In genomic region chr1:39192460-39192996, GRCm38 (mm10) we compare ENCODE assay signal across 9 mouse cellular contexts. TPM values are rescaled to one million over a fixed set of nuclear protein-coding genes. Genes with fewer than 3 reads are reported as not detected.
A peak's percentile ranks its signal among the peaks of the same experiment; 100 is the strongest.
DNase-seq lines count a peak whose midpoint lies in the region; ATAC-seq and TF ChIP-seq lines count a peak whose summit lies in the region.
"Had no signal": no experiment of that assay in that cellular context is flagged by ENCODE, and none has a peak within 500 bp of the region (broad histone marks: within the 10 kb centered on the region; RNA-seq: fewer than 3 reads in every experiment).

No protein-coding gene starts in this region.

- no peak overlapping the region for H3K9ac ChIP-seq in forebrain, embryonic 12.5 days
- H3K9ac ChIP-seq in heart, embryonic 15.5 days: peak overlapping the region; percentile 80
- peak overlapping the region; percentile 13; the same call in 1 of the 2 replicates for H3K9ac ChIP-seq in liver, postnatal 0 days (replicated peaks)

- peaks cover 3% of the 10 kb centered on the region; the same call in 1 of the 2 replicates for H3K4me1 ChIP-seq in spleen, adult 2 months (ENCODE audit: control insufficient read depth, insufficient read depth, insufficient read length)
- H3K4me1 ChIP-seq in forebrain, embryonic 12.5 days: peaks cover 29% of the 10 kb centered on the region
- peaks cover 31% of the 10 kb centered on the region for H3K4me1 ChIP-seq in heart, embryonic 15.5 days (replicated peaks)
- H3K4me1 ChIP-seq in liver, postnatal 0 days (ENCODE audit: insufficient read depth): peaks cover 3% of the 10 kb centered on the region; the same call in 1 of the 2 replicates

- ATAC-seq in forebrain, embryonic 12.5 days (ENCODE audit: low FRiP score): no peak; the same call in 1 of the 2 replicates
- no peak; the same call in 1 of the 2 replicates for ATAC-seq in heart, embryonic 15.5 days (replicated peaks; ENCODE audit: insufficient number of reproducible peaks, insufficient read depth, low FRiP score, low read depth)
- ATAC-seq in liver, postnatal 0 days: peak; percentile 82

- WGBS in spleen, adult 2 months: 3% methylated on average over 28 of the region's 28 CpGs
- 1% methylated on average over 28 of the region's 28 CpGs for WGBS in forebrain, embryonic 12.5 days
- WGBS in heart, embryonic 15.5 days: 4% methylated on average over 28 of the region's 28 CpGs
- 5% methylated on average over 28 of the region's 28 CpGs for WGBS in liver, postnatal 0 days (ENCODE audit: insufficient replicate concordance)

- H3K9me3 ChIP-seq in forebrain, embryonic 12.5 days: no peaks in the 10 kb centered on the region
- no peaks in the 10 kb centered on the region for H3K9me3 ChIP-seq in heart, embryonic 15.5 days (replicated peaks)
- H3K9me3 ChIP-seq in liver, postnatal 0 days (ENCODE audit: low read length): no peaks in the 10 kb centered on the region

- peak; percentile 13; the same call in 1 of the 2 replicates for TF ChIP-seq EP300 in liver, postnatal 0 days (IDR thresholded peaks at IDR 0.05; ENCODE audit: low read depth)

- DNase-seq in spleen, adult 2 months (ENCODE audit: low read depth in 1 of 2, low spot score in 2 of 2): no peak
- DNase-seq in spleen, postnatal 4 days (ENCODE audit: low spot score in 2 of 2): no peak
- DNase-seq in kidney, postnatal 10 days: peak; percentile 89
- DNase-seq in liver, postnatal 0 days: peak; percentile 78
- DNase-seq in ovary, adult 18-20 months (ENCODE audit: low spot score): peak; percentile 56
- DNase-seq in urinary bladder, postnatal 14 days (ENCODE audit: low spot score): peak; percentile 66

- TF ChIP-seq POLR2A in spleen, adult 2 months (IDR thresholded peaks at IDR 0.05; ENCODE audit: low read depth, low read length): no peak

- peak overlapping the region; percentile 99 for H3K4me2 ChIP-seq in forebrain, embryonic 12.5 days
- H3K4me2 ChIP-seq in heart, embryonic 15.5 days: peak overlapping the region; percentile 99
- H3K4me2 ChIP-seq in liver, postnatal 0 days (ENCODE audit: low read depth, low read length): peak overlapping the region; percentile 74

- peak overlapping the region; percentile 12; the same call in 1 of the 2 replicates for H3K4me3 ChIP-seq in spleen, adult 2 months (ENCODE audit: extremely low read depth, insufficient read depth, insufficient read length)
- peak overlapping the region; percentile 64 for H3K4me3 ChIP-seq in forebrain, embryonic 12.5 days (replicated peaks)
- H3K4me3 ChIP-seq in heart, embryonic 15.5 days: peak overlapping the region; percentile 81
- H3K4me3 ChIP-seq in liver, postnatal 0 days (ENCODE audit: low read depth, low read length): peak overlapping the region; percentile 59

- no peaks in the 10 kb centered on the region for H3K36me3 ChIP-seq in spleen, adult 2 months (ENCODE audit: control insufficient read depth, insufficient read depth, low read length)
- no peaks in the 10 kb centered on the region for H3K36me3 ChIP-seq in forebrain, embryonic 12.5 days (replicated peaks)
- H3K36me3 ChIP-seq in heart, embryonic 15.5 days: no peaks in the 10 kb centered on the region
- no peaks in the 10 kb centered on the region for H3K36me3 ChIP-seq in liver, postnatal 0 days (replicated peaks; ENCODE audit: insufficient read depth, low read length)
- H3K36me3 ChIP-seq: G1E had no signal

- peaks cover 23% of the 10 kb centered on the region for H3K27me3 ChIP-seq in spleen, adult 2 months (ENCODE audit: control insufficient read depth, insufficient read depth, low read length)
- H3K27me3 ChIP-seq in forebrain, embryonic 12.5 days: peaks cover 60% of the 10 kb centered on the region
- H3K27me3 ChIP-seq in heart, embryonic 15.5 days: peaks cover 25% of the 10 kb centered on the region
- peaks cover 28% of the 10 kb centered on the region for H3K27me3 ChIP-seq in liver, postnatal 0 days (ENCODE audit: insufficient read depth, low read length)

- no peak for TF ChIP-seq CTCF in spleen, adult 2 months (IDR thresholded peaks at IDR 0.05; ENCODE audit: extremely low read depth, insufficient read depth, insufficient read length, insufficient replicate concordance)
- TF ChIP-seq CTCF in liver, postnatal 0 days (IDR thresholded peaks at IDR 0.05; ENCODE audit: low read depth): peak; percentile 41; the same call in 1 of the 2 replicates

- H3K27ac ChIP-seq in spleen, adult 2 months (ENCODE audit: insufficient read depth, low read length): no peak overlapping the region
- H3K27ac ChIP-seq in forebrain, embryonic 12.5 days: no peak overlapping the region
- H3K27ac ChIP-seq in heart, embryonic 15.5 days: peak overlapping the region; percentile 39; the same call in 1 of the 2 replicates
- H3K27ac ChIP-seq in liver, postnatal 0 days (ENCODE audit: low read depth): peak overlapping the region; percentile 76

RNA-seq across cellular contexts. Expression of gene Npas2, which starts 1.0 kb away (rescaled TPM):
- polyA plus RNA-seq in spleen, adult 2 months (2012; rRNA removed): 0.91 and 1.9 TPM in 2 replicates
- polyA plus RNA-seq in forebrain, embryonic 12.5 days (2016; fragmentation: Nextera tagmentation; extraction: Ambion mirVana): 0.09 and 0.22 TPM in 2 replicates
- 2.4 and 2.5 TPM in 2 replicates for polyA plus RNA-seq in heart, embryonic 15.5 days (2015; fragmentation: Nextera tagmentation; extraction: Ambion mirVana)
- polyA plus RNA-seq in liver, postnatal 0 days (2015; fragmentation: Nextera tagmentation; extraction: Ambion mirVana): 0.11 and 0.15 TPM in 2 replicates
- polyA plus RNA-seq: G1E had no signal

Comparison
In these comparisons a context has a peak if more than half of its experiments do, and no peak if none do; other contexts are left out.
1. DNase-seq: peak in kidney, postnatal 10 days (single experiment), liver, postnatal 0 days (single experiment), ovary, adult 18-20 months (single experiment) and urinary bladder, postnatal 14 days (single experiment); none in spleen, adult 2 months (0 of 2) and spleen, postnatal 4 days (0 of 2).
2. H3K27ac ChIP-seq: peak in heart, embryonic 15.5 days (single experiment) and liver, postnatal 0 days (single experiment); none in spleen, adult 2 months (single experiment) and forebrain, embryonic 12.5 days (single experiment).
3. H3K4me3 ChIP-seq: peak in every context shown above with its lines; median percentile 81 in heart, embryonic 15.5 days; 64 in forebrain, embryonic 12.5 days; 59 in liver, postnatal 0 days; 12 in spleen, adult 2 months.
4. Peak in every context shown above with its lines, with median percentiles within 50 percentile points of each other: H3K4me2 ChIP-seq.